Mouse (Mus musculus): ENCODE data around the gene Fscn2. TPM values are rescaled to one million over a fixed set of nuclear protein-coding genes. Genes with fewer than 3 reads are reported as not detected.

Fscn2 gene
- polyA plus RNA-seq (2012; rRNA removed), result 0.32 and 0.36 TPM in 2 replicates
- polyA plus RNA-seq (2014; fragmentation: Nextera tagmentation; extraction: Ambion mirVana), result 0.88 and 1.6 TPM in 2 replicates

- Histone ChIP-seq H3K27me3 (ENCODE audit: control insufficient read depth, insufficient read depth, low read length) (no peaks in the 10 kb centered on the region), H3K4me3 (replicated peaks; ENCODE audit: low read length) (no peak within 1 kb of the TSS), H3K4me1 (ENCODE audit: control insufficient read depth, insufficient read depth, low read length) (peaks cover 24% of the 10 kb centered on the region), H3K9ac (ENCODE audit: low read depth, low read length, severe bottlenecking) (0 out of 2 replicates have a peak within 1 kb of the TSS, but pooled peaks have one; percentile 3), H3K4me2 (replicated peaks; ENCODE audit: low read depth, low read length, severe bottlenecking) (no peak within 1 kb of the TSS), H3K36me3 (ENCODE audit: control insufficient read depth, insufficient read depth, low read length) (no peaks in the 10 kb centered on the region), H3K9me3 (ENCODE audit: control insufficient read depth, low read length) (no peaks in the 10 kb centered on the region), H3K27ac (replicated peaks; ENCODE audit: low read depth, low read length) (no peak within 1 kb of the TSS)
- 75% methylated on average over 10 of the region's 10 CpGs for WGBS
- no peak for TF ChIP-seq POLR2A (IDR thresholded peaks at IDR 0.05; ENCODE audit: borderline replicate concordance, extremely low read depth, insufficient read depth, insufficient read length)
- DNase-seq (ENCODE audit: low spot score) (no peak), ATAC-seq (ENCODE audit: low FRiP score, low read depth) (no peak)
These were observed at the start of gene Fscn2 for GRCm38 (mm10) chr11:120361295-120361694. TSS of gene Fscn2 (plus strand) at chr11:120361534.

DNA sequence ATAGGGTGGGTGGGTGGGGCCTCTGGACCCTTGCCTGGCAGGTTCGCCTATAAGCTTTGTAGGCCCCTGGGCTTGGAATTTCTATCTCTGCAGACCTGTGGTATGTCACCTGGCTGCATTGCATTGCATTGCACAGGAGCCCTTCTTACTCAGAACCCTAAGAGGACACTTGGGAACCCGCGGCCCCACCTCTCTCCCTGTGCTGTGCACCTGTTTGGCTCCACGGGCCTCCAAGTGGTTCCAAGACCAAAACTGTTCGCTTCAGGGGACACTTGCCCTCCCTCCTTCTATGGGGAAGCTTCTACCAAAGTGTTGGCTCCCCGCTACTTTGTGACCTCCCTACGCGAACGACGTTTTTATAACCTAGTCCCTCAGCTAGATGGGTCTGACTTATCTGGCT is 49.8 kb upstream of the Fscn2 start:
- no peaks in the 10 kb centered on the region for H3K9me3 ChIP-seq (ENCODE audit: control insufficient read depth, low read length)
- no peak for ATAC-seq (ENCODE audit: low FRiP score, low read depth)
- H3K27ac ChIP-seq (replicated peaks; ENCODE audit: low read depth, low read length), result peak overlapping the region; percentile 86
- no peak for TF ChIP-seq POLR2A (IDR thresholded peaks at IDR 0.05; ENCODE audit: borderline replicate concordance, extremely low read depth, insufficient read depth, insufficient read length)
- H3K4me2 ChIP-seq (replicated peaks; ENCODE audit: low read depth, low read length, severe bottlenecking), result peak overlapping the region; percentile 86
- H3K4me1 ChIP-seq (ENCODE audit: control insufficient read depth, insufficient read depth, low read length), result peaks cover 35% of the 10 kb centered on the region
- peak overlapping the region; percentile 54; the same call in 1 of the 2 replicates for H3K9ac ChIP-seq (ENCODE audit: low read depth, low read length, severe bottlenecking)
- peak overlapping the region; percentile 40 for H3K4me3 ChIP-seq (replicated peaks; ENCODE audit: low read length)
- no peaks in the 10 kb centered on the region for H3K36me3 ChIP-seq (ENCODE audit: control insufficient read depth, insufficient read depth, low read length)
- no peak for DNase-seq (ENCODE audit: low spot score)
- 33% methylated on average over 10 of the region's 10 CpGs for WGBS
- H3K27me3 ChIP-seq (ENCODE audit: control insufficient read depth, insufficient read depth, low read length), result no peaks in the 10 kb centered on the region

DNA sequence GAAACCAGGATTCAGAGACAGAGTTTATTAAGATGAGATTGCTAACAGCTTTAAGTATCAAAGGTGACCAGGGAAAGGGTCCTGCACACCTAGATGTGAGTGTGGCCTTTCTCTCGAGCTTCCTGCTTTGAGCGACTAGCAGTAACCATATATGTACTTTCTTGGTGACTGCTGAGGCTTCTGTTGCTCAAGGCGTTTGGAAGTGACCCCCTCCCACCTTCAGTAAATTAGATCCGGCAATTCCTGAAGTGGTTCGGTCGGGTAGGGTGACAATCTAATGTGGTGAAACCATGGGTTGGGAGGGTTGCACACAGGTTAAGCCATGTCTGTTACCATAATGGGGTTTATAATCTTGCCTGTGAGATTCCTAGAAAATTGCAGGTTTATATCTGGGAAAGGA is 49.3 kb upstream of the Fscn2 start:
- Histone ChIP-seq H3K27ac (replicated peaks; ENCODE audit: low read depth, low read length) (no peak overlapping the region), H3K36me3 (ENCODE audit: control insufficient read depth, insufficient read depth, low read length) (no peaks in the 10 kb centered on the region), H3K27me3 (ENCODE audit: control insufficient read depth, insufficient read depth, low read length) (no peaks in the 10 kb centered on the region), H3K4me3 (replicated peaks; ENCODE audit: low read length) (no peak overlapping the region), H3K9ac (ENCODE audit: low read depth, low read length, severe bottlenecking) (no peak overlapping the region), H3K4me2 (replicated peaks; ENCODE audit: low read depth, low read length, severe bottlenecking) (no peak overlapping the region), H3K4me1 (ENCODE audit: control insufficient read depth, insufficient read depth, low read length) (peaks cover 33% of the 10 kb centered on the region), H3K9me3 (ENCODE audit: control insufficient read depth, low read length) (no peaks in the 10 kb centered on the region)
- ATAC-seq (ENCODE audit: low FRiP score, low read depth), result no peak
- WGBS, result 60% methylated on average over 6 of the region's 6 CpGs
- DNase-seq (ENCODE audit: low spot score), result no peak
- no peak for TF ChIP-seq POLR2A (IDR thresholded peaks at IDR 0.05; ENCODE audit: borderline replicate concordance, extremely low read depth, insufficient read depth, insufficient read length)

DNA sequence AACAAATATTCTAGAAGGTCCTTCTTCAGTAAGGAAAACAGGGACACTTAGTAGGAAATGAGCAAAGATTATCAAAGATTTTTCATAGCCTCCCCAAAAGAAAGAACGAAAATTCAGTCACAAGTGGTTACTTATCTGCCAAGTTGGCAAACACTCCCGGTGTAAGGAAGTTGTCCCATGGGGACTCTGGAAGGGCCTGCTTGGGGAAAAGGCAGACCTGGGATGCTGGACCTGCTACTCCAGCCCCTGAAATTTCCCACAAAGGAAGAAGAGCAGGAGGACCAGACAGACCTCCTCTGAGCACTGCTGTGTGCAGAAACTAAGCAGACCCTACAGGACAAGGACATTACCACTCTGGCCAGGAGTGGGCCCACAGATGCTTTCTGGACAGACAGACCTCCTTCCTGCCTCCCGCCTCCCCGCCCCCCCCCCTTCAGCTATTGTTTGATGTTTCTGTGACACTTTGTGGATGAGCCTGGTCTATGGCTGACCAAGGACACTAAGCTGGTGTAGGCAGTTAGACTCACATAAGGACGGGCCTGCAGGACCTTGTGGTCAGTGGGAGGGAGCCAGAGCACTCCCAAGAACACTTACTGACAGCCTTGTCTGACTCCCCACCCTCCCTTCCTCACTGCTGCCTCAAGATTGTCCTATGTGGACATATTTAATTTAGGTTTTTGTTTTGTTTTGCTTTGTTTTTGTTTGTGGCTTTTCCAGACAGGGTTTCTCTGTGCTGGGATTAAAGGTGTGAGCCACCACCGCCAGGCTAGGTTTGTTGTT is 47.2 kb upstream of the Fscn2 start:
- Histone ChIP-seq H3K36me3 (ENCODE audit: control insufficient read depth, insufficient read depth, low read length) (no peaks in the 10 kb centered on the region), H3K4me3 (replicated peaks; ENCODE audit: low read length) (no peak overlapping the region), H3K27me3 (ENCODE audit: control insufficient read depth, insufficient read depth, low read length) (no peaks in the 10 kb centered on the region), H3K4me2 (replicated peaks; ENCODE audit: low read depth, low read length, severe bottlenecking) (no peak overlapping the region), H3K27ac (replicated peaks; ENCODE audit: low read depth, low read length) (no peak overlapping the region), H3K9ac (ENCODE audit: low read depth, low read length, severe bottlenecking) (no peak overlapping the region), H3K9me3 (ENCODE audit: control insufficient read depth, low read length) (no peaks in the 10 kb centered on the region), H3K4me1 (ENCODE audit: control insufficient read depth, insufficient read depth, low read length) (peaks cover 25% of the 10 kb centered on the region)
- WGBS, result 59% methylated on average over 6 of the region's 6 CpGs
- TF ChIP-seq POLR2A (IDR thresholded peaks at IDR 0.05; ENCODE audit: borderline replicate concordance, extremely low read depth, insufficient read depth, insufficient read length), result no peak
- ATAC-seq (ENCODE audit: low FRiP score, low read depth), result no peak
- DNase-seq (ENCODE audit: low spot score), result no peak

DNA sequence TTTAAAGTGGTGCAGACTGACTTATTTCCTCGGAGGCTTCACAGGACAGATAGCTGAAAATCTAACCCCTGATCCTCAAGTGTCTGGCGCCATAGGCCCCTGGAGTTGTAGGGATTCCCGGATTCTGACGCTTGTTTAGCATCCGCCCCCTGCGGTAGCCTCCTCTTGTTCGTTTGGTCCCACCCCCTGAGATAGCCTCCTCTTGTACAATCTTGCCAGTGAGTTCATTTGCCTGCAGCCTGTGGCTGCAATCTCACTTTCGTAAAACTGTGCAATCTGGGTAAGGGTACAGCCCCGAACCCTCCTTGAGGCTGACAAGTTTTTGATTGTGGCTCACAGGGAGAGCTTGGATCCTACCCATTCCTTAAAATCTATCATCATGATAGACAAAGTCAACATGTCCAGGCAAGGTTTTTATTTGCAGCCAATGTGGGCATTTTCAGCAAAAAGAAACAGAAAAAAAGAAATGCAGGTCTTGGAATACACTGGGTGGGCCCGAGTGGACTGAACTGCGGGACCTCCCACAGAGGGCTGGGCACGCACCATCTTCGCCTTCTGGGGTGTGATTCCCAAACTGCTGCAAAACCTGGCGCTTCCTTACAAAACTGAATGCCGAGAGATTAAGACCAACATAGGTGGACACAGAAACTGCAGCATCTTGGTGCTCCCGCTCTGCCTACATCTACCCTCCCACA is 46.5 kb upstream of the Fscn2 start:
- H3K4me2 ChIP-seq (replicated peaks; ENCODE audit: low read depth, low read length, severe bottlenecking), result peak overlapping the region; percentile 86; the same call in 1 of the 2 replicates
- no peaks in the 10 kb centered on the region for H3K27me3 ChIP-seq (ENCODE audit: control insufficient read depth, insufficient read depth, low read length)
- DNase-seq (ENCODE audit: low spot score) (no peak), ATAC-seq (ENCODE audit: low FRiP score, low read depth) (no peak)
- H3K9ac ChIP-seq (ENCODE audit: low read depth, low read length, severe bottlenecking), result no peak overlapping the region
- no peaks in the 10 kb centered on the region for H3K36me3 ChIP-seq (ENCODE audit: control insufficient read depth, insufficient read depth, low read length)
- no peak overlapping the region for H3K27ac ChIP-seq (replicated peaks; ENCODE audit: low read depth, low read length)
- H3K4me1 ChIP-seq (ENCODE audit: control insufficient read depth, insufficient read depth, low read length), result peaks cover 25% of the 10 kb centered on the region
- no peaks in the 10 kb centered on the region for H3K9me3 ChIP-seq (ENCODE audit: control insufficient read depth, low read length)
- H3K4me3 ChIP-seq (replicated peaks; ENCODE audit: low read length), result no peak overlapping the region
- WGBS, result 52% methylated on average over 16 of the region's 16 CpGs
- TF ChIP-seq POLR2A (IDR thresholded peaks at IDR 0.05; ENCODE audit: borderline replicate concordance, extremely low read depth, insufficient read depth, insufficient read length), result no peak

Measured in limb, embryonic 14.5 days (tissue).